Mouse (Mus musculus) stomach, embryonic 15.5 days (tissue): ENCODE measurements around the gene Pigg. TPM values are rescaled to one million over a fixed set of nuclear protein-coding genes. Genes with fewer than 3 reads are reported as not detected.
A peak's percentile ranks its signal among the peaks of the same experiment; 100 is the strongest.
"Not testable (repeated sequence)": the region's sequence is repeated elsewhere in the genome, so short reads cannot be mapped to it uniquely, and the experiment has no call there.

Experiments
- ATAC-seq: fragments of 200-750 bp; cut with Nextera tagmentation; 2 replicates; pipeline ENCODE4 v1.8.0; 2017; ENCODE audit warnings: low read depth, moderate number of reproducible peaks, moderate TSS enrichment; ENCODE audit not compliant: insufficient read depth, low FRiP score
- H3K27ac ChIP-seq: fragments of 300-500 bp; sonication (generic); 2 replicates; pipeline ENCODE4 v1.5.1; 2015; ENCODE audit warnings: mild to moderate bottlenecking, inconsistent platforms
- H3K27me3 ChIP-seq: fragments of 300-500 bp; sonication (generic); replicated peaks from 2 replicates; pipeline ENCODE4 v1.6.1; 2015; ENCODE audit warnings: inconsistent platforms
- H3K36me3 ChIP-seq: fragments of 300-500 bp; sonication (generic); 2 replicates; pipeline ENCODE4 v1.6.1; 2015; ENCODE audit warnings: inconsistent platforms
- H3K4me1 ChIP-seq: fragments of 300-500 bp; sonication (generic); 2 replicates; pipeline ENCODE4 v1.6.1; 2015; ENCODE audit warnings: inconsistent platforms
- H3K4me2 ChIP-seq: fragments of 300-500 bp; sonication (generic); 2 replicates; pipeline ENCODE4 v1.6.1; 2015; ENCODE audit warnings: mild to moderate bottlenecking, inconsistent platforms
- H3K4me3 ChIP-seq: fragments of 300-500 bp; sonication (generic); replicated peaks from 2 replicates; pipeline ENCODE4 v1.5.1; 2015; ENCODE audit warnings: inconsistent platforms
- H3K9ac ChIP-seq: fragments of 300-500 bp; sonication (generic); 2 replicates; pipeline ENCODE4 v1.6.1; 2015; ENCODE audit warnings: inconsistent platforms
- H3K9me3 ChIP-seq: fragments of 300-500 bp; sonication (generic); 2 replicates; pipeline ENCODE4 v1.6.1; 2016; ENCODE audit warnings: inconsistent platforms
- WGBS: fragments of 180-500 bp; shearing (Covaris S2); methylation state at CpG from one replicate; pipeline ENCODE4 v1.1.7; 2015; 5-methylcytosine and 5-hydroxymethylcytosine counted together
- polyA plus RNA-seq: library from polyadenylated mRNA; unstranded; fragments of >200 nt; fragmentation: Nextera tagmentation; extraction: Ambion mirVana; gene quantifications from 2 replicates; pipeline ENCODE4 v1.2.1, GENCODE M21; 2015

The Pigg gene
- polyA plus RNA-seq, result 6.5 and 6.7 TPM in 2 replicates

DNA sequence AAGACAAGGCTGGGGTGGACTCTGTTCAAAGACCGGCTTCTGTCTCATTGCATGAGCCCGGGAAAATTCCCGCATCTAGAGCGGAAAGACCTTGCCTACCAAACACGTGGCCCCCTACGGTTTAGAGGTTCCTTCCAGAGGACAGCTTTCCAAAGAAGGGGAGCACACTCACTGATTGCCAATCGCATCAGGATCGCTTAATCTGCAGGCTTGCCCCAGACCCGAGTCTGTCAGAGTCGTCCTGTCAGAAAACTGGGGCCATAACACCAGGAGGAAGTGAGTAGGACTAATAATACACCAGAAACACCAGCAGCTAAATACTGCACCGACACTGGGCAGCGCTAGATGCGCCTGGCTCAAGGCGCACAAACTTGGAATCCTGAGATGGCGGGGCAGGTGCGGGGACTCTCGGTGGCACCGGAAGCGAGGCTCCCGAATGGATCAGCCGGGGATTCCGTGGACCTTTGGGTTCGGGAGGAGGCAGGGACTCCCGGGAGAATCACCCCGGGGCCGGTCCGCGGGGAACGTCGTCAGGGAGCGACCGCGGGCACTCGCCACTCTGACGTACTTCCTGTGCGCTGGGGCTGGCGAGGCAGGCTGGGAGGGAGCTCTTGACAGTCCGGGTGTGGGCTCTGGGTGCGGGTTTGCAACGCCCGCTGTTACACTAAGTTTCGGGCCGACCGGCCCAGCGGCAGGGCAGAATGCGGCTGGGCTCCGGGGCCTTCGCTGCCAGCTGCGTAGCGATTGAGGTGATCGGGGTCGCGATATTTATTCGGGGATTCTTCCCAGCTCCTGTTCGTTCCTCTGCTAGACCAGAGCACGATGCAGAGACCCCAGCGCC, at the start of gene Pigg:
TSS of gene Pigg (plus strand) at position 386 of the 841 bp plus-strand sequence.
- ATAC-seq, result peak; percentile 99
- H3K4me1 ChIP-seq, result peaks cover 6% of the 10 kb centered on the region; the same call in 1 of the 2 replicates
- peak within 1 kb of the TSS; percentile 80 for H3K9ac ChIP-seq
- no peaks in the 10 kb centered on the region for H3K27me3 ChIP-seq
- peak within 1 kb of the TSS; percentile 86 for H3K27ac ChIP-seq
- H3K36me3 ChIP-seq, result no peaks in the 10 kb centered on the region
- peak within 1 kb of the TSS; percentile 84 for H3K4me2 ChIP-seq
- under 1% methylated on average over 57 of the region's 57 CpGs for WGBS
- peak within 1 kb of the TSS; percentile 83 for H3K4me3 ChIP-seq
- no peaks in the 10 kb centered on the region for H3K9me3 ChIP-seq

DNA sequence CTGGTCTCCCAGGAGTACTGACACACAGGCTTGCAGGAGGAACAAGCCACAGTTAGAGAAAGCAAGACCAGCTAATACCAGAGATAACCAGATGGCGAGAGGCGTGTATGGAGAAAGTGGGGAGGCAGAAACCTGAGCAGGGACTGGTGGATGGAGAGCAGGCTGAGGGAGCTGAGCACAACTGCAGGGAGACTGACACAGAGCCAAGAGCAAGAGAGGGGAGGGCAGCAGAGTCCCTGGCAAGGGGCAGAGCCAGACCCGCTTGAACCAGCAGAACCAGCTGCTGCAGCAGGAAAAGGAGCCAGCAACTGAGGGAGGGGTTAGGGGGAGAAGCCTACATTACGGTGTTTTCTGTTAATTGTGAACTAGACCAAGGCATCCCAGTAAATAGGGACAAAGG, 49.7 kb upstream of the Pigg start:
- WGBS, result 28% methylated on average over 4 of the region's 4 CpGs
- peak; percentile 50; the same call in 1 of the 2 replicates for ATAC-seq
- Histone ChIP-seq H3K27ac (no peak overlapping the region), H3K9me3 (no peaks in the 10 kb centered on the region), H3K4me2 (no peak overlapping the region), H3K36me3 (no peaks in the 10 kb centered on the region), H3K4me1 (no peaks in the 10 kb centered on the region), H3K4me3 (no peak overlapping the region), H3K9ac (no peak overlapping the region), H3K27me3 (no peaks in the 10 kb centered on the region)

DNA sequence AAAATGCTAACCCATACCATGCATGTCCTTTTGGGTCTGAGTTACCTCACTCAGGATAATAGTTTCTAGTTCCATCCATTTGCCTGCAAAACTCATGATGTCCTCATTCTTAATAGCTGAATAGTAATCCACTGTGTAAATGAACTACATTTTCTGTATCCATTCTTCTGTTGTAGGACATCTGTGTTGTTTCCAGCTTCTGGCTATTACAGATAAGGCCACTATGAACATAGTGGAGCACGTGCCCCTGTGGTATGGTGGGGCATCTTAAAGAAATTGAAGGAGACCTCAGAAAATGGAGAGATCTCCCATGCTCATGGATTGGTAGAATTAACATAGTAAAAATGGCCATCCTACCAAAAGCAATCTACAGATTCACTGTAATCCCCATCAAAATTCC, 48.6 kb upstream of the Pigg start:
- not testable (repeated sequence) for H3K4me2 ChIP-seq, H3K9me3 ChIP-seq, H3K27ac ChIP-seq, H3K4me3 ChIP-seq, H3K9ac ChIP-seq, ATAC-seq, H3K4me1 ChIP-seq, H3K27me3 ChIP-seq, H3K36me3 ChIP-seq
- WGBS, result 76% methylated on average over 1 of the region's 1 CpGs

DNA sequence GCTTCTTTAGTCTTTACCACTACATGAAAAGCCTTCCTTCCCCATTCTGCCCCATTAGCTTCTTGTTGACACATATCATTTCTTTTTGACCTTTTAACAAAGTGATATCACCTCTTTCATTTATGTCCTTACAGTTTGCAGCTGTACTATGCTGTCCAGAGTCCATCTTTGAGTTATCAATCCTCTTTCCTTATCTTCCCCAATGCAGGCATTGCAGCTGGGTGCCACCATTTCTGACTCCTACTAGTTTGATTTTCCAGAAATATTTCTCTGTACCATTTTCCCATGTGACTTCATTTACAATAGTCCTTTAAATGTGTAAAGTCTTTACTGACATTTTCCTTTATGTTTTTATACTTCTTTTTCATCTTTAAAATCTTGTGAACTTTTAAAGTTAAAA, 45.4 kb upstream of the Pigg start:
- ATAC-seq, result no peak
- no peak overlapping the region for H3K4me3 ChIP-seq
- no peaks in the 10 kb centered on the region for H3K36me3 ChIP-seq
- H3K9ac ChIP-seq, result no peak overlapping the region
- H3K4me2 ChIP-seq, result no peak overlapping the region
- H3K27ac ChIP-seq, result no peak overlapping the region
- H3K27me3 ChIP-seq, result no peaks in the 10 kb centered on the region
- 0 out of 2 replicates have a peak, but pooled peaks cover 5% of the 10 kb centered on the region for H3K4me1 ChIP-seq
- no peaks in the 10 kb centered on the region for H3K9me3 ChIP-seq

DNA sequence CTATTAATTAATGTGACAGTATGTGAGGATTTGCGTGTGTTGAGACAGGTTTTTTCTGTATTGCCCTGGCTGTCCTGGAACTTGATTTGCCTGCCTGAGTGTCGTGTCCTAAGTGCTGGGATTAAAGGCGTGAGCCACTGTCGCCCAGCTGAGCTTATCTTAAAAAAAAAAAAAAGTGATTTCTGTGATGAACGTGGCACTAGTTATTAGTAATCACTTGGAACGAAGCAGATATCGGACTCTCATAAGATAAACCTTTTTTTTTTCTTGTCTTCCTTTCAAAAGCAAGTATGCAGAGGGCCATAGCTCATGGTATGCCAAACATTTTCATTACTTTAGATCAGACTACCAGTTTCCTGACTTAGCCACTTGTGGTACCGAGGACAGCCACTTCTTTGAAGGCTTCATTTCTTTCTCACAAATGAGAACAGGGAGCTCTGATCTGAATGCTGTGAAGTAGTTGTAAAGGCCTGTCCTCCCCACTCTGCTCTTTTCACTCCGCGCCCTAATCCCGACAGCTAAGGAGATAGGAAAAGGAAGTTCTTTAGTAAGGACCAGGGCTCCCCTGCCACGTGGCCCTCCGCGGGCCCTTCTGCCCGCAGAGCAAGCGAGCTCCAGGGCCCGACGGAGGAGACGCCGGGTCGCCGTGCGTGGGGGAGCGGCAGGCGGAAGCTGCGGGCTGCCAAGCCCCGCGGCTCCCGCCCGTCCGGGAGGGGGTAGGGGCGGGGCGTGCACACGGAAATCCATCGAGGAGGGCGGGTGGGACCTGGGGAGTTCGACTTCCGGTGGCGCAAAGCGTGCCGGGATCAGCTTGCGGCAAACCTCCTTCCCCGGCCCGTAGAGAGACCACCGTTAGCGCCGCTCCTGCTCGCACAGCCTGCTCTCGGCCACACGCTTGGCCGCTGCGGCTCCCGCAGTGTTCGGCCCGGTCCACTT, 44.0 kb upstream of the Pigg start, which contains the start of gene Dr1:
TSS of gene Dr1 (plus strand) at position 771 of the 936 bp plus-strand sequence.
- Histone ChIP-seq H3K4me2 (peak within 1 kb of the TSS; percentile 75), H3K9ac (peak within 1 kb of the TSS; percentile 98), H3K36me3 (no peaks in the 10 kb centered on the region), H3K27me3 (no peaks in the 10 kb centered on the region), H3K4me1 (0 out of 2 replicates have a peak, but pooled peaks cover 5% of the 10 kb centered on the region), H3K27ac (peak within 1 kb of the TSS; percentile 96), H3K4me3 (peak within 1 kb of the TSS; percentile 73), H3K9me3 (no peaks in the 10 kb centered on the region)
- peak; percentile 96 for ATAC-seq
- 2% methylated on average over 54 of the region's 55 CpGs for WGBS

DNA sequence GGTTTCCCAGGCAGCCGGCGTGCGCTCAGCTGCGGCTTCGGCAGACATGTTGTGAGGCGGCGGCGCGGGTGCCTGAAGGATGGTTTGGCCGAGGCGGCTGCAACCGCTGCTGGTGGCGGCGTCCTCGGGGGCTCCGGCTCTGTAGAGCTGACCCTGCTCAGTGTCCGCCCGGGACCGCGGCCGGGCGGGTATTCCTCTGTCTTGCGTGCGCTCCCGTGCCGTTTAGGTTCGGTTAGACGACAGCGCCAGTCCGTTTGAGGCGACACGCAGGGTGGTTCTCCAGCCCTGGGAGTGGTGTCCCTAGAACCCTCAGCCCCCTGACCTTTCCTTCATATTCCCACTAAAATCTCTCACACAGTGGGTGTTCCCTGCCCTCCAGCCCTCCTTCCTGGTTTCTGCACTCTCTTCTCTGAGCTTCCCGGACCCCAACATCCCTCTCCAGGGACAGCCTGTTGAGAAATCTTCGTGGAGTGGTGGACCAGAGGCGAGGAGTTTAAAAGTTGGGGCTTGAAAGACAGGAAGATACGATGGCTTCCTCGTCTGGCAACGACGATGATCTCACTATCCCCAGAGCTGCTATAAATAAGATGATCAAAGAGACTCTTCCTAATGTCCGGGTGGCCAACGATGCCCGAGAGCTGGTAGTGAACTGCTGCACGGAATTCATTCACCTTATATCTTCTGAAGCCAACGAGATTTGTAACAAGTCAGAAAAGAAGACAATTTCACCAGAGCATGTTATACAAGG, 43.2 kb upstream of the Pigg start:
- H3K27ac ChIP-seq, result peak overlapping the region; percentile 96
- H3K4me1 ChIP-seq, result 0 out of 2 replicates have a peak, but pooled peaks cover 5% of the 10 kb centered on the region
- H3K27me3 ChIP-seq, result no peaks in the 10 kb centered on the region
- peak; percentile 38; the same call in 1 of the 2 replicates for ATAC-seq
- H3K36me3 ChIP-seq, result no peaks in the 10 kb centered on the region
- H3K9me3 ChIP-seq, result no peaks in the 10 kb centered on the region
- peak overlapping the region; percentile 75 for H3K4me2 ChIP-seq
- peak overlapping the region; percentile 98 for H3K9ac ChIP-seq
- under 1% methylated on average over 44 of the region's 44 CpGs for WGBS
- H3K4me3 ChIP-seq, result peak overlapping the region; percentile 73

DNA sequence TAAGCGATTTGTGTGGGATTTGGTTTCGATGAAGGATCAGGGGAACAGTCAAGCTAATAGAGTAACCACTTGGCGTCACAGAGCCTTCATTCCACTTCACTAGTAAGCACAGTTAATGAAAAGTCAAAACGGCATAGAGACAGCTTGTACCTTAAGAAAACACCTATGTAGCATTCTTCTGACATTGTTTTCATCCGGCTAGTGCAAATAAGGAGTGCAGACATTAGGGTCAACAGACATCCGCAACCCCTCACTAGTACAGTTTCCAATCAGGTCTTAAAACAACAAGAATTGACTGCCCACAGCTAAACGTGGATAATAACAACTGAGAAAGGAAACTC, 42.6 kb upstream of the Pigg start:
- 6% methylated on average over 7 of the region's 7 CpGs for WGBS
- Histone ChIP-seq H3K27ac (peak overlapping the region; percentile 96; the same call in 1 of the 2 replicates), H3K4me1 (0 out of 2 replicates have a peak, but pooled peaks cover 5% of the 10 kb centered on the region), H3K4me2 (peak overlapping the region; percentile 75), H3K27me3 (no peaks in the 10 kb centered on the region), H3K9me3 (no peaks in the 10 kb centered on the region), H3K36me3 (no peaks in the 10 kb centered on the region), H3K4me3 (peak overlapping the region; percentile 73), H3K9ac (peak overlapping the region; percentile 98; the same call in 1 of the 2 replicates)
- no peak for ATAC-seq

DNA sequence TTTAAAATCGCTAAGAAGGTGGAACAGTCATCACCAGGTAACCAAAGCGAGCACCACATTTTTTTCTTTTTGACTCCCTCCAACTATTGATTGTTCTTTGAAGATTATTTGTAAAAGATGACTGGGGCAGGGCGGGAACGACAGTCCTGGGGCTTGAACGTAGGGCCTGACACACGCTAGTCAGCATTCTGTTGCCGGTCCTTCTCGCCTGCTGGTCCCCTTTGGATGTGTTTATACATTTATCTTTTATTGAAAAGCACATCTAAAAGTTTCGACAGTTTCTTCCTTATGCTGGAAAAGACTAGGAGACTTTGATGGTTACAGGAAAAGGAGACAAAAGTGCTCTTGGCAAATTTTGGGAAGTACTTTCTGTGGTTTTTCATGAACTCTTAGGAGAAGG, 42.0 kb upstream of the Pigg start:
- 29% methylated on average over 9 of the region's 9 CpGs for WGBS
- peak overlapping the region; percentile 75 for H3K4me2 ChIP-seq
- no peak for ATAC-seq

DNA sequence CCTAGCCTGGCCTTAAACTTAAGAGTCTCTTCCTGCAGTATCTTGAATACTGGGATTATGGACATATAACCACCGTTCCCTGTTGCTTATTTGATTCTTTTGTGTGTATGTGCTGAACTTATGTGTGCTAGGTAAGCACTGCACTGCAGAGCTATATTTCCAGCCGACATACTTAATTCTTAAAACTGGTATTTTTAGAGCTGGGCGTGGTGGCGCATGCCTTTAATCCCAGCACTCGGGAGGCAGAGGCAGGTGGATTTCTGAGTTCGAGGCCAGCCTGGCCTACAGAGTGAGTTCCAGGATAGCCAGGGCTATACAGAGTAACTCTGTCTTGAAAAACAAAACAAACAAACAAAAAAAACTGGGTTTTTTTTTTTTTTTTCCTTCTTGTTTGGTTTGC, 41.1 kb upstream of the Pigg start:
- 90% methylated on average over 6 of the region's 6 CpGs for WGBS
- not testable (repeated sequence) for H3K27ac ChIP-seq, H3K36me3 ChIP-seq, H3K4me1 ChIP-seq, H3K27me3 ChIP-seq, H3K4me3 ChIP-seq, H3K9me3 ChIP-seq, H3K9ac ChIP-seq, ATAC-seq
- peak overlapping the region; percentile 35 for H3K4me2 ChIP-seq

More for the DNA sequence above, 42.0 kb upstream of the Pigg start:
- no peak overlapping the region for H3K27ac ChIP-seq
- H3K27me3 ChIP-seq, result no peaks in the 10 kb centered on the region
- H3K4me3 ChIP-seq, result peak overlapping the region; percentile 73
- H3K36me3 ChIP-seq, result no peaks in the 10 kb centered on the region
- no peak overlapping the region; the same call in 1 of the 2 replicates for H3K9ac ChIP-seq
- no peaks in the 10 kb centered on the region for H3K9me3 ChIP-seq
- H3K4me1 ChIP-seq, result 0 out of 2 replicates have a peak, but pooled peaks cover 5% of the 10 kb centered on the region

DNA sequence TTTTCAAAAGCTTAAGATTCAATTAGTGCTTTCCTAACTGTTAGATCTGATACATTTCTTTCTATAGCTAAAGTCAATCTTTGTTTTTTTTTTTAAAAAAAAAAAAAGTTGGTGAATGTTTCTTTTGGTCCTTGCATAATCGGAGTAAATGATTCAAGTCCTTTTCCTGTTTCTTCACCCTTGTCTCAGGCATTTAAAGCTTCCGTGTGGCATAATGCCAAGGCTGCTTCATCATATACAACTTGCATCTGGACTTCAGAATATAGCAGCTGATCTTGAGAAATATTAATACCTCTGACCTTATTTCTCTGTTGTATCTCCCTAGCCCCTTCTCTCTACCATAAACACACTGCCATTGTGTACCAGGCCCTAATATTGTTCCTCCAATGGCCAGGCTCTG, 25.5 kb upstream of the Pigg start:
- H3K27ac ChIP-seq, result no peak overlapping the region
- no peak for ATAC-seq
- H3K27me3 ChIP-seq, result no peaks in the 10 kb centered on the region
- no peak overlapping the region for H3K9ac ChIP-seq
- no peak overlapping the region for H3K4me2 ChIP-seq
- H3K36me3 ChIP-seq, result no peaks in the 10 kb centered on the region
- no peak overlapping the region for H3K4me3 ChIP-seq
- H3K9me3 ChIP-seq, result no peaks in the 10 kb centered on the region
- H3K4me1 ChIP-seq, result no peaks in the 10 kb centered on the region
- 55% methylated on average over 2 of the region's 2 CpGs for WGBS

DNA sequence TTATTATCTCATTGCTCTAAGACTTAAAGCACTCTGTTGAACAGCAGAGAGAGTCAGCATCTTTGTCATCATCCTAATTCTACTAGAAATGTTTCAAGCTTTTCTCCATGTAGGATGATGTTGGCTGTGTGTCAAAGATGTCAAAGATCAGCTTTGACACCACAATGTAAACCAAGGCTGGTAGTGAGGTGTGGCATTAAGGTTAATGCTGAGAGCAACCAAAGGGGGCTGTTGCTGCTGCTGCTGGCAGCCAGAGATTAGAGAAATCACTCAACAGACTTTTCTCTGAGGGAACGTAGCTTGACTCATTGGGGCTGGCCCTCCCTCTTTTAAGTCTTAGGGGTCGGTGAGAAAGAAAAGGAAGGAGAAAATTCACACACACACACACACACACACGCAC, 10.8 kb upstream of the Pigg start:
- H3K4me2 ChIP-seq, result no peak overlapping the region
- no peaks in the 10 kb centered on the region for H3K36me3 ChIP-seq
- no peaks in the 10 kb centered on the region for H3K9me3 ChIP-seq
- no peak for ATAC-seq
- no peak overlapping the region for H3K27ac ChIP-seq
- H3K4me3 ChIP-seq, result no peak overlapping the region
- WGBS, result 57% methylated on average over 3 of the region's 3 CpGs
- no peaks in the 10 kb centered on the region for H3K27me3 ChIP-seq
- no peak overlapping the region for H3K9ac ChIP-seq
- H3K4me1 ChIP-seq, result no peaks in the 10 kb centered on the region
